In genomic region chr7:127712461-127713385, GRCm38 (mm10) we compare ENCODE assay signal across 7 mouse cellular contexts. TPM values are rescaled to one million over a fixed set of nuclear protein-coding genes. Genes with fewer than 3 reads are reported as not detected.
DNase-seq lines count a peak whose midpoint lies in the region; ATAC-seq lines count a peak whose summit lies in the region.

Gene Ctf1 (plus strand): TSS chr7:127712736.

- H3K27me3 ChIP-seq in intestine, embryonic 15.5 days (replicated peaks), result no peaks in the 10 kb centered on the region
- H3K27me3 ChIP-seq in midbrain, embryonic 10.5 days (ENCODE audit: low read depth, poor library complexity, severe bottlenecking), result peaks cover 18% of the 10 kb centered on the region; the same call in 1 of the 2 replicates

- peak within 1 kb of the TSS; percentile 91 for H3K27ac ChIP-seq in intestine, embryonic 15.5 days
- H3K27ac ChIP-seq in midbrain, embryonic 10.5 days (replicated peaks), result peak within 1 kb of the TSS; percentile 83

- 2% methylated on average over 28 of the region's 28 CpGs for WGBS in intestine, embryonic 15.5 days
- 1% methylated on average over 28 of the region's 28 CpGs for WGBS in midbrain, embryonic 10.5 days

- H3K36me3 ChIP-seq in intestine, embryonic 15.5 days, result no peaks in the 10 kb centered on the region
- no peaks in the 10 kb centered on the region for H3K36me3 ChIP-seq in midbrain, embryonic 10.5 days

- H3K4me1 ChIP-seq in intestine, embryonic 15.5 days (replicated peaks), result peaks cover 30% of the 10 kb centered on the region
- H3K4me1 ChIP-seq in midbrain, embryonic 10.5 days, result peaks cover 59% of the 10 kb centered on the region

- no peaks in the 10 kb centered on the region for H3K9me3 ChIP-seq in intestine, embryonic 15.5 days
- H3K9me3 ChIP-seq in midbrain, embryonic 10.5 days (replicated peaks), result no peaks in the 10 kb centered on the region

- peak; percentile 83 for DNase-seq in adrenal gland, adult 2 months
- peak; percentile 94 for DNase-seq in embryo, embryonic 10.5 days (ENCODE audit: low spot score)
- DNase-seq in gastrocnemius, postnatal 36 days, result peak; percentile 63 to 66
- DNase-seq in left cerebral cortex, postnatal 36 days (ENCODE audit: low spot score in 2 of 2), result peak; percentile 52 to 64
- peak; percentile 86 for DNase-seq in midbrain, embryonic 10.5 days (ENCODE audit: low spot score)
- peak; percentile 55 for DNase-seq in right cerebral cortex, postnatal 36 days (ENCODE audit: low spot score in 2 of 2)

- peak; percentile 53 for ATAC-seq in intestine, embryonic 15.5 days

- peak within 1 kb of the TSS; percentile 69 for H3K4me2 ChIP-seq in intestine, embryonic 15.5 days (replicated peaks)

- H3K4me3 ChIP-seq in intestine, embryonic 15.5 days (replicated peaks), result peak within 1 kb of the TSS; percentile 36
- H3K4me3 ChIP-seq in midbrain, embryonic 10.5 days, result peak within 1 kb of the TSS; percentile 54

- H3K9ac ChIP-seq in intestine, embryonic 15.5 days, result peak within 1 kb of the TSS; percentile 24

- intact Hi-C loops in gastrocnemius, postnatal 36 days (cut with DNase I), result no loop called here
- intact Hi-C loops in left cerebral cortex, postnatal 36 days (cut with DNase I), result no loop called here

RNA-seq across cellular contexts. Expression of gene Ctf1, which starts in this region (rescaled TPM):
- total RNA-seq in adrenal gland, adult 2 months (2021), result 1 to 10 TPM; 3.3 to 3.7 TPM
- polyA plus RNA-seq in adrenal gland, adult 2 months (2012; rRNA removed), result 18.9 and 22.1 TPM in 2 replicates
- 10 to 100 TPM; 14.6 to 18.7 TPM for total RNA-seq in gastrocnemius, postnatal 36 days (2021)
- polyA plus RNA-seq in intestine, embryonic 15.5 days (2015; fragmentation: Nextera tagmentation; extraction: Ambion mirVana), result 9.4 and 10.5 TPM in 2 replicates
- 1 to 10 TPM; 2.4 to 2.5 TPM for total RNA-seq in left cerebral cortex, postnatal 36 days (2021)
- 5.1 and 5.2 TPM in 2 replicates for polyA plus RNA-seq in midbrain, embryonic 10.5 days (2016; fragmentation: Nextera tagmentation; extraction: Ambion mirVana)

Comparison
In these comparisons a context has a peak if more than half of its experiments do, and no peak if none do; other contexts are left out.
1. Peak in every context shown above with its lines: DNase-seq, ATAC-seq, H3K4me3 ChIP-seq and H3K27ac ChIP-seq.